Mouse (Mus musculus) right cerebral cortex, adult 18-20 months (tissue): ENCODE results near the gene Ift172.
A peak's percentile ranks its signal among the peaks of the same experiment; 100 is the strongest.
"Not testable (repeated sequence)": the region's sequence is repeated elsewhere in the genome, so short reads cannot be mapped to it uniquely, and the experiment has no call there.

Source experiments
- DNase-seq: peaks from one replicate; pipeline ENCODE4 v3.0.0; 2022; ENCODE audit warnings: mixed read lengths

Ift172 gene

DNA sequence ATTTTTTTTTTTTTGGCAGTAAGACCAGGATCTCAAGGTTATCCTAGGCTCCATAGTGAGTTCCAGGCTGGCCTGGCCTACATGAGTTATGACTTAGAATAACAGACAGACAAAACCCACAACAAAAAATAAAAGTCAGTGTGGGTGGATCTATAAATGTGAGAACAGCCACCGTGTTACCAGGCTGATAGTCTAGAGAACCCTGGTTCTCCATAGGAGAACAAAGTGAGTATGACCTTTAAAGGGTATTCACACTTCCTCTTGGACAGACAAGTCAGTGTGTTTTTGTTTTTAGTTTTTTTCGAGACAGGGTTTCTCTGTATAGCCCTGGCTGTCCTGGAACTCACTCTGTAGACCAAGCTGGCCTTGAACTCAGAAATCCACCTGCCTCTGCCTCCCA lies 34.9 kb downstream of the Ift172 start:
- DNase-seq: no peak

DNA sequence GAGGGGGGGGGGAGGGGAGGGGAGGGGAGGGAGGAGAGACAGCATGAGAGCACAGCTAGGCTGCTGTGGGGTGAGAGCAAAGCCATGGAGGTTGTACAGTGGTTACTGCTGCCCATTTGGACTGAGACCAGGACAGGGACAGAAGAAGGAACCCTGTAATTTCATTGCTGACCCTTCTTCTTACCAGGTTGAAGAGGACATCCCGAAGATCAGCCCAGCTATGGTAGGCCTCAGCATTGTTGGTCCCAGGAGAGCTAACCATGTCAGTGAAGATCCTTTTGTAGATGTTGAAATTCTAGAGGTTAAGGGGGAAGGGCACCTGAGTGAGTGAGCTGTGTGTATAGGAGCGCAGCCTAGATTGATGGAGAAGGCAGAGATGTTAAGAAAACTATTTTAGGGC lies 35.5 kb downstream of the Ift172 start:
- DNase-seq: no peak

DNA sequence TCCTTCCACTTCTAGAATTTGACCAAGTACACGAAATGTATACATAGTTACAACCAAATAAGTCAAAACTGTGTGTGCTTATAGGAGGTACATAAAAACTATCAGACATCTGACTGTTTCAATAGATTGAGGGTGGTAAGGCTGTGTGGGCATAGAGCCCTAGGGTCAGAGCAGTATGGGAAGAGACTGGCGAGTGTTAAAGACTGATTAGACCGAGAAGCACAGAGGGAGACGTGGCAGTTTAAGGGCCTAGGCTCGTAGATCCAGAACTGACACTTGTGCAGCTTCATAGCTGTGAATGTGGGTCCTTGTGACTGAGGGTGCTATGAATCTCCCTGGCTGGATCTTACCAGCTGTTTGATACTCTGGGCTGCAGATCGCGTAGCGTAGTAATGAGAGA lies 36.0 kb downstream of the Ift172 start:
- DNase-seq: no peak

GRCm38 (mm10) chr5:31254452-31254851 lies 36.5 kb downstream of the Ift172 start:
- no peak for DNase-seq

DNA sequence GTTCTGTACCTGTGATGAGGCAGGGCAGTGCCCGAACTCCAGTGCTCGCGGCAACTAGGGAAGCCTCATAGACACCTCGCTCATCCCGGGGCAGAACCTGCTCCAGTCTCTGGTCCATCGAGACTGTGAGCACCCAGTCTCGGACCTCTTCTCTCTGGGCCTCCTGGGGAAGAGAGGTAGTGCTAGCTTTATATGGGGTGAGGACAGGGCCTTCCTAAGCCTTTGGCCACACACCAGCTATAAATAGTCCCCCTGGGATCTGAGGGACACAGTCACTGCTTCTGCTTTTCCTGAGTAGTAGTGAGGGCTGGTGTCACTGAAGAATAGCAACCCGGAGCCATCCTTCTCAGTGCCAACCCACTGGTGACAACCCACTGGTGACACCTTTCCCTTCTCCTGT lies 37.1 kb downstream of the Ift172 start:
- DNase-seq: no peak

DNA sequence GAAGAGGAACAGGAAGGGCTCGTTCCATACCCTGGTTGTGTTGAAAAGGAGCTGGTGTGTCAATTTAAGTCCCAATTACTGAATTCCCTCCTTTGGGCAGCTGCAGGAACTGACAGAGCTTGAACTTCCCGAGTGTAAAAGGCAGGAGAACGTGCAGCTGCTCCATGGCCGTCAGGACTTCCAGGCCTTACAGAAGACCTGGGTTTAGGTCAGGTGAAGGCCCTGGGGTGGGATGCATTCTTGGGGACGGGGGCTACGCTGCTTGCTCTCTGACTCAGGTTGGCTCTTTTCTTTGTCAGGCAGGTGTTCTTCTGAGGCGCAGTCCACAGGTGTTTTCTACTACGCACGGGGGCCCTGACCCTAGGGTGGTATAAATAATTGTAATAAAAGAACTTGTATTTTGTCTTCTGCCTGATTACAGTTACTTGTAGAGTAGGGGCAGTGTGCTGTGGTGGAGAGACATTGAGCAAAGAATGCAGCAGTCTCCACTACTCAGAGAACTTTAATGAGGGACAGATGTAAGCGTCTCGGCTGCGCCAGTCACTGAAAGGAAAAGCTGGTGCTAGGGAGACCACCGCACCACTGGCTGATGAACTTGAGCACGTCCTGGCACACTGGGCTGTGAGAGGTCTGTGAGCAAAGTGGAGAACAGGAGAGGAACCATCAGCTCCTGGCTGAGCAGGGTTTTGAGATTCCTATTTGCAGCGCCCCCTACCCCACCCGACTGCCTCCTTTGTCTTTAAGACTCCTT lies 37.9 kb downstream of the Ift172 start:
- DNase-seq: no peak

DNA sequence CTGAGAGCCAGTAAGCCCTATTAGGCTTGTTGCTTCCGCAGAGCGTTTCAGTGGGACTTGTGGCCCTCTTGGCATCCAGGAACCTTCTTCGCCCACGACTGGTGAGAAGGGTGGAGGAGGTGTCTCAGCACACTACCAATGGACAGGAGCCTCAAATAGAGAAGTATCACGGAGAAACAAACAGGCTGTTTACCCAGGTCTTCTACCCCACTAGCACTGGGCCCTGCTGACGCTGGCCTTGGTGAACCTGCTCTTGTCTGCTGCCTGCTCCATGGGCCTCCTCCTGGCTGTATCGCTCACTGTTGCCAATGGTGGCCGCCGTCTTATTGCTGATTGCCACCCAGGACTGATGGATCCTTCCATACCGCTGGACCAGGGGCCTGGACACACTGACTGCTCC lies 38.8 kb downstream of the Ift172 start:
- DNase-seq: no peak

DNA sequence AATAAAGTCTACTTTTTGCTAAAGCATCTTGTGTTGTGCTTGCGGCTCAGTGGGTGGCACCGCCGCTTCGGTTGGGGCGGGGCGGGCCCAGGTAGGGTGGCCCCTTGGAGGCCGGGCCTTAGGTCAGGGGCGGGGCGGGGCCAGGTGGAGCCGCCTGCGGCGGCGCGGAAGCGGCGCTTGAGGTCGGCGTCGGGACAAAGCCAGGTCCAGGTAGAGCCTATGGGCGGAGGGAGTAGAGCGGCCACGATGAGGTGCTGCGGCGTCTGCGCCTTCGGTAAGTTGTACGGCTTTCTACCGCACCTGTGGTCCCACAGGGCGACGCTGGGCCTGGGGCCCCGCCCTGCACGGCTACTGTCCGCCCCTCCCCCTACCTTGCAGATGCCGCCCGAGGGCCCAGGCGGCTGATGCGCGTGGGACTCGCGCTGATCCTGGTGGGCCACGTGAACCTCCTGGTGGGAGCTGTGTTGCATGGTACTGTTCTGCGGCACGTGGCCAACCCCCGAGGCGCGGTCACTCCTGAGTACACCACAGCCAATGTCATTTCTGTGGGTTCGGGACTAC lies 39.3 kb downstream of the Ift172 start, which contains the start of gene Krtcap3:
Gene Krtcap3, plus strand, starts transcription at position 151 of the 561 bp plus-strand sequence.
- DNase-seq: peak; percentile 20

DNA sequence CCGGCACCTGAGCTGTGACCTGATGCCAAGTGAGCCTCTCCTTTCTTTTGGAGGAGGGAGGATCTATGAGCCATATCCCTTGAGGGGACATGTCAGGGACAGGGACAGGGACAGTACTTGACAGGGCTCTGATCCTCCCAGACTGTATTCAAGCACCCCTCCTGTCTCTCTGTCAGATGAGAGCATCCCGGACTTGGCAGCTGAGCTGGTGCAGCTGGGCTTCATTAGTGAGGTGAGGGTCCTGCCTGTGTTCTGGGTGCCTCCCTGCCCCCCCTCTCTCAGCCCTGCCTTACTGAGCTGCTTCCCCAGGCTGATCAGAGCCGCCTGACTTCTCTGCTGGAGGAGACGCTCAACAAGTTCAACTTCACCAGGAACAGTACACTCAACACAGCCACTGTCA lies 40.2 kb downstream of the Ift172 start:
- DNase-seq: no peak

DNA sequence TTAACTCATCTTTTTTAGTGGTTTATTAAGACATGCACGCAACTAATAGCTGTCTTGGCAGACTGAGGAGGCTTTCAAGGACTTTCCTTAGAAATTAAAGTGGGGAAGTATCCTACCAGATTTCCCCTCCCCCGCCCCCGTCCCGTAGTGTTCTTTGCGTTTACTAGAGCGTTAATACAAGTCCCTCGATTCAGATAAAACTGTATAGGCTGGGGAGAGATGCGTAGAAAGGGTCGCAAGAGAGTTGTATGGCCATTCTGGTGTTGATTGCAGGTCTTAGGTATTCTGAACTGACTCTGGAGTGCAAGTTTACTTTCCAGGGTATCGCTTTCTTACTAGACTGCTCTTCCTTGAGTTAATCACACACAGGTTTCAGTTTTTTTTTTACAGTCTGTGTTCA lies 48.7 kb downstream of the Ift172 start:
- DNase-seq: no peak

DNA sequence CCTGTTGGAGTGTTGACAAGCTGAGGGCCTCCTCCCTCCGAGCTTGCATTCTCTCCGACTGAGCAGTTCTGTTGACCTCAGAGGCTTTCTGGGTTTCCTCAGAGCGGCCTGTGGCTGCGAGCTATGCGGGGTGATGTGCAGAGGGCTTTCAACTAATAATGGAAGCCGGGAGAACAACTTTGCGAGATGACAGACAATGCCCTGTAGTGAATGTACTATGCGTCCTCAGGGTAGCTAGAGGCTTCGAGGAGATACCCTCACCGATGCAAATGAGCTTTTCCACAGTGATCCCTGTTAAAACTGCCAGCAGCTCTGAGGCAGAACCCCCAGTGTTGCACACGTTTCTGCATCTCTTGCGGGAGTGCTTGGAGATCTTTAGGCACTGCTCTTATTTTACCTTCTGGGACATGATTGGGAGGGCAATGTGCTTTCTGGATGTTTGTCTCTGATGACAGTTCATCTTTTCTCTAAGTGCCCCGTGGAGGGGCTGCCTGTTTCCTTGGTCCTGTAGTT lies 49.3 kb downstream of the Ift172 start:
- no peak for DNase-seq

DNA sequence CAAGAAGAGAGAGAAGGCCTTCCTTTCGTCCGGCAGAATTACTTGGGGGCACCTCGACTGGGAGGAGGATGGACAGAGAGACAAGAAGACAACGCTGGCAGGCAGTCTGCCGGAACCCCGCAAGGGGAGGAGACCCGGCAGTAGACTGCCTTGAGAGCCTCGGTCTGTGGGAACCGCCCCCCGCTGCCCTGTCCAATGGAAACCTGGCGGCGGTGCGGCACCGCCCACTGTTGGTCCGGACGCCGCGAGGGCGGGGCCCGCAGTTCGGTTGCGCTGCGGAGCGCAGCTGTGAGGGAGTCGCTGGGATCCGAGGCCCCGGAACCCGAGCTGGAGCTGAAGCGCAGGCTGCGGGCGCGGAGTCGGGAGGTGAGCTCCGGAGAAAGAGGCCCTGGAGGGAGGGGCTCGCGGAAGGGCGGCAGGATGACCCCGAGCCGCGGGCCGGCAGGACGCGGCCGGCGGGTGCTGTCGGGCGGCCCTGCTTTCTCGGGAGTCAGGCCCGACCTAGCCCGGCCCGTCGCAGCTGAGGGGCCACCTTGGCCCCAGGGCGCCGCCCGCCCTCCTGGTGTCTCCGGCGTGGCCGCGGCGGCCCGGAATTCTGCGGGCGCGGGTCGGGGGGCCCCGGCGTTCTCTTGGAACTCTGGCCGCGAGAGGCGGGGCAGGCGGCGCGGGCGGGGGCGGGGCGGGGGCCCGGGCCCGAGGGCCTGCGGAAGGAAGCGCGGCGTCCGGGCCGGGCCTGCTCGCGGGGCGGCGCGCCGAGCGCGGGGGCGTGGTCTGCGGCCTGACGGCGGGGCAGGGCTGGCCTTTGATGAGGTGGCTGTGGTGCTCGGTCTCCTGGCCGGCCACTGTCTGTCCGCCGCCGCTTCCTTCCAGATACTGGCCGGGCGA lies 50.0 kb downstream of the Ift172 start, which contains the start of the genes Nrbp1 and Gm9970:
Gene Nrbp1, plus strand, starts transcription at position 228 of the 885 bp plus-strand sequence.
Gene Gm9970, minus strand, starts transcription at position 596 of the 885 bp plus-strand sequence.
- DNase-seq: peak; percentile 98

DNA sequence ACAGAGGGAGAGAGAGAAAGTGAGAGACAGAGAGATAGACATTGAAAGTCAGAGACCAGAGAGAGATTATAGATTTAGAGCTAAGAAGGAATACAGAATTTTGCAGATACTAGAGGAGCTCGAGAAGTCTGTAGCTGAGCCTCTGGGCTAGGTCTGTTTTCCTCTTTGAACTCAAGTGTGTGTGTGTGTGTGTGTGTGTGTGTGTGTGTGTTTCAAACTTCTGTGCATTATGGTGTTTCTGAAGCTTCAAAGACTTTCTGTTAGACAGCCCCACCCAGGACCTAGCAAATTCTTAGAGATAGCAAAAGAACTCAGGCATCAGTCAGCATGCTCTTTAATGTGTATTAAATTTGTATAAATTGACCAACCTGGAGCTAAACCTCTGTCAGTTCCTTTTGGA lies 64.3 kb downstream of the Ift172 start:
- DNase-seq: no peak

GRCm38 (mm10) chr5:31222696-31223095 lies 68.2 kb downstream of the Ift172 start:
- DNase-seq: no peak

GRCm38 (mm10) chr5:31221304-31221945 lies 69.5 kb downstream of the Ift172 start:
- DNase-seq: no peak

- DNase-seq: peak; percentile 97
Observed at GRCm38 (mm10) chr5:31220448-31221303, 70.2 kb downstream of the Ift172 start, which contains the start of gene Ppm1g. Ppm1g (minus strand) TSS chr5:31220687.

DNA sequence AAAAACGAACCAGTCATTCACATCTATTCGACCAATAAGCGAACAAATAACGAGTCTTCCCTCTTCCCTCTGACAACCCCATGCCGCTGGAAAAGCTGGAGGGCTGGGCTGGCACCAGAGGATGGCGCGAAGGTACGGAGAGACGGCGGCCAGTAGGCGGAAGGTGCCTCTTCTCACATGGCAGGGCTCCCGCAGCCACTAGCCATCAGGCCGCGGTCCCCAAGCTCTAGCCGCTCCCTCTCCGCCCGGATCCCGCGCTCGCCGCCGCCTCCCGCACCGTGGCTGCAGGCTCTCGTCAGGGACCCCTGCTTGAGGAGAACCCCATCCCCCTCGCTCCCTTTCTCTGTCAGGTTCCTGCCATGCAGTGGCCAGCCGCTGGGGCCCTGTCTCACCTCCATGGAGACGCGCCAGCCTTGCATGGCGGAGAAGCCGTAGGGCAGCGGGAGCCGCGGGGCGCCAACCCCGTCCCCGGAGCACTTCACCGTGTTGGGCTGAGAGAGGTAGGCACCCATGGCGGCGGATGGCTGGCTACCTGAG lies 70.9 kb downstream of the Ift172 start:
- DNase-seq: peak; percentile 49

- DNase-seq: no peak
Observed at GRCm38 (mm10) chr5:31219474-31219873, 71.4 kb downstream of the Ift172 start.

DNA sequence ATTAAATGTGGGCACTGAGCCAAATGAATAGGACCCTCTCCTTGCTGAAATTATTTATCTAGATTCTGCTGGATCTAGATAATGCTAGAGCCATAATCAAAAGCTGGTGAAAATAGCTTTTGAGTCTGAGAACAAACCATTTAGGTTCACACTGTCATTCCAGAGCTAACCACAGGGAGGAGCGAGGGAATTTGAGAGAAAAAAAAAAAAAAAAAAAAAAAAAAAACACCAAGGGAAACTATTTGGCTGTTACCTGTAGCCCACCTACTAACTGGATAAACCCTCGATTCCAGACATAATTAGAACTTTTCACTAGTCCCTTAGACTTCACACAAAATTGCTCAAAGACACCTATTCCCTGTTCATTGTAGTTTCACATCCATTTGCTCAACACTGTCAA lies 71.8 kb downstream of the Ift172 start:
- DNase-seq: no peak

DNA sequence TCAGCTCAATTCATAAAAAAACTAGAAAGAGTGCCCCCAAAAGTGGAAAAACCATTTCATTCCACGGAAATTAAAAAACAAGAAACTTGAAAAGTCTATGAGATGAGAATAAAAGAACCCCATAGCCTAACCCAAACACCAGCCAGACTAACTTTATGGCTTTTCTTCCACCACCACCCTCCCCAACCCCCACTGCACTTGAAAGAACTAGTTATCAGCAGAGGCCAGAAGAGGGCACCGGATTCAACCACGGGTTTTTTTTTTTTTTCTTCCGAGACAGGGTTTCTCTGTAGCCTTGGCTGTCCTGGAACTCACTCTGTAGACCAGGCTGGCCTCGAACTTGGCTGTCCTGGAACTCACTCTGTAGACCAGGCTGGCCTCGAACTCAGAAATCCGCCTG lies 72.6 kb downstream of the Ift172 start:
- DNase-seq: no peak

DNA sequence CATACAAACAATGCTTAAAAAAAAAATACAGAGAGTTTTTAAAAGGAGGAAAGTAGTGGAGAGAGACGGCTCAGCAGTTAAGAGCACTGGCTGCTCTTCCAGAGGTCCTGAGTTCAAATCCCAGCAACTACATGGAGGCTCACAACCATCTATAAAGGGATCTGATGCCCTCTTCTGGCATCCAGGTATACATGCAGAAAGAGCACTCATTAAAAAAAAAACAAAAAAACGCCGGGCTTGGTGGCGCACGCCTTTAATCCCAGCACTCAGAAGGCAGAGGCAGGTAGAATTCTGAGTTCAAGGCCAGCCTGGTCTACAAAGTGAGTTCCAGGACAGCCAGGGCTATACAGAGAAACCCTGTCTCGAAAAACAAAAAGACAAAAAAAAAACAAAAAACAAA lies 74.4 kb downstream of the Ift172 start:
- DNase-seq: not testable (repeated sequence)
